ENCODE assay signal across 1 mouse cellular context in the genomic region with DNA sequence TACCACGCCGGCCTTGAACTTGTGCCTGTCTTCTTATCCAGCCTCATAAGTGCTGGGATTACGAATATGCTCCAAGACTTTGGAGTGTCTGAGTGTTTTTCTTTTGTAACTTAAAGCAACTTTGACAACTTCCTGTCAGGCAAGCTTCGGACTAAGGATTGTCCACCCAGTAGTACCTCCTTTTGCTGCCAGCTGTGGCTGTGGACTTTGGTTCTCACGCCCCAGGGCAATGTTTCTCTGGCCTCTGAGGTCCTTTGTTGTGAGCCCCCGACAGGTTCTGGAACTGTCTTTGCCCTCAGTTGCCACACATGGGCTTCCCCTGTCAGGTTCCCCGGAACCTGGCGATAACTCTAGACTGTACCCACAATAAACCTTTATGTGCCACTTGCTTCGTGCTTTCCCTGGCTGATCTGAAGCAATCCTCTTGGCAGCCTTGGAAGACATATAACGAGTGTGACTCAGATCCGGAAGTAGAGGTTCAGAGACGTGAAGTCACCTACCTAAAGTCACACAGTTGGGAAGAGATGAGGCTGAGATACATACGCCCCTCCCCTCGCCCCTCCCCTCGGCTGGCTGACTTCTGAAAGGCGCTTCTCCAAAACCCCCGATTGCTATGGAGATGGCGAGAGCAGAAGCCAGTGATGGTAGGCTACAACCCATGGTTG.
TF ChIP-seq lines count a peak whose summit lies in the region.

No protein-coding gene starts in this region.

TF ChIP-seq in ES-E14, 5 proteins besides CTCF, POLR2A, EP300 and RAD21:
- TF ChIP-seq ZNF384 (IDR thresholded peaks at IDR 0.05; ENCODE audit: low read depth, low read length) (no peak), MAFK (IDR thresholded peaks at IDR 0.05; ENCODE audit: insufficient read depth, low read depth, low read length) (no peak), ZC3H11A (IDR thresholded peaks at IDR 0.05; ENCODE audit: borderline replicate concordance, low read depth, low read length) (no peak), CHD2 (IDR thresholded peaks at IDR 0.05; ENCODE audit: low read depth, low read length) (no peak), HCFC1 (IDR thresholded peaks at IDR 0.05; ENCODE audit: borderline replicate concordance, insufficient read depth, low read length) (no peak)
